Mouse (Mus musculus) liver, embryonic 14.5 days (tissue): ENCODE measurements at regions not wholly inside any gene's neighbourhood (a gene's known extent, or its start where the extent isn't known, plus 50 kb on each side); places are given as distances from the start of the nearest gene placed in this dataset.
A peak's percentile ranks its signal among the peaks of the same experiment; 100 is the strongest.

Source experiments
- ATAC-seq: fragments of 200-750 bp; cut with Nextera tagmentation; 2 replicates; pipeline ENCODE4 v1.8.0; 2017; ENCODE audit warnings: moderate number of reproducible peaks, mild to moderate bottlenecking, moderate library complexity; ENCODE audit not compliant: insufficient read depth
- DNase-seq, 3 experiments: peaks; one replicate each; pipeline ENCODE4 v3.0.0-alpha.2; 2012 to 2013; ENCODE audit warnings: low read depth in 3 of 3, low spot score in 3 of 3
- H3K27ac ChIP-seq: fragments of 300-500 bp; sonication (generic); 2 replicates; pipeline ENCODE4 v1.5.1; 2014; ENCODE audit warnings: moderate library complexity, mild to moderate bottlenecking, control low read depth, inconsistent platforms
- H3K27me3 ChIP-seq: fragments of 300-500 bp; sonication (generic); 2 replicates; pipeline ENCODE4 v1.6.1; 2014; ENCODE audit warnings: mild to moderate bottlenecking, low read length, moderate library complexity; ENCODE audit not compliant: control insufficient read depth, insufficient read depth
- H3K36me3 ChIP-seq: fragments of 300-500 bp; sonication (generic); replicated peaks from 2 replicates; pipeline ENCODE4 v1.6.1; 2014; ENCODE audit warnings: low read depth; ENCODE audit not compliant: control insufficient read depth, insufficient read depth
- H3K4me1 ChIP-seq, 2 experiments: fragments of 200-500 bp in 1 of 2; fragments of 300-500 bp in 1 of 2; sonication (generic) in 1 of 2; replicated peaks; 2 replicates each; pipeline ENCODE4 v1.6.1; 2012 to 2014; ENCODE audit warnings: antibody characterized with exemption in 1 of 2, inconsistent platforms in 1 of 2, low read length in 1 of 2; ENCODE audit not compliant: control insufficient read depth in 2 of 2, insufficient read depth in 2 of 2
- H3K4me2 ChIP-seq: fragments of 300-500 bp; sonication (generic); 2 replicates; pipeline ENCODE4 v1.6.1; 2014; ENCODE audit warnings: low read depth, mild to moderate bottlenecking, control low read depth, moderate library complexity
- H3K4me3 ChIP-seq, 2 experiments: fragments of 200-500 bp in 1 of 2; fragments of 300-500 bp in 1 of 2; sonication (generic) in 1 of 2; 2 replicates each; pipeline ENCODE4 v1.5.1; 2012 to 2014; ENCODE audit warnings: low read depth in 2 of 2, low read length in 2 of 2, mild to moderate bottlenecking in 2 of 2, control low read depth in 1 of 2, inconsistent platforms in 1 of 2, moderate library complexity in 1 of 2; ENCODE audit not compliant: insufficient read depth in 1 of 2
- H3K9ac ChIP-seq: fragments of 300-500 bp; sonication (generic); replicated peaks from 2 replicates; pipeline ENCODE4 v1.6.1; 2014; ENCODE audit warnings: mild to moderate bottlenecking, control low read depth, moderate library complexity
- H3K9me3 ChIP-seq: fragments of 300-500 bp; sonication (generic); 2 replicates; pipeline ENCODE4 v1.6.1; 2016; ENCODE audit warnings: low read length, mixed read lengths; ENCODE audit not compliant: control insufficient read depth
- CTCF ChIP-seq: IDR thresholded peaks from 2 replicates; pipeline ENCODE4 v1.5.1; 2016; ENCODE audit warnings: antibody characterized with exemption, low read depth, control low read depth
- EP300 ChIP-seq: IDR thresholded peaks from 2 replicates; pipeline ENCODE4 v1.6.1; 2016; ENCODE audit warnings: antibody characterized with exemption, low read depth
- WGBS: fragments of 180-500 bp; shearing (Covaris S2); extraction: QIAGEN DNeasy Blood & Tissue Kit; methylation state at CpG from one replicate; pipeline ENCODE4 v1.1.7; 2014; ENCODE audit not compliant: insufficient replicate concordance; 5-methylcytosine and 5-hydroxymethylcytosine counted together

GRCm38 (mm10) chr14:60506296-60506695 lies 127.5 kb upstream of the Spata13 start:
- H3K9me3 ChIP-seq: no peaks in the 10 kb centered on the region
- no peaks in the 10 kb centered on the region for H3K4me1 ChIP-seq
- no peak overlapping the region for H3K4me3 ChIP-seq
- H3K4me2 ChIP-seq: no peak overlapping the region
- ATAC-seq (no peak), DNase-seq (no peak)
- TF ChIP-seq CTCF (no peak), EP300 (no peak)
- H3K36me3 ChIP-seq: no peaks in the 10 kb centered on the region
- WGBS: 75% methylated on average over 12 of the region's 12 CpGs
- H3K27me3 ChIP-seq: no peaks in the 10 kb centered on the region
- H3K9ac ChIP-seq: no peak overlapping the region
- no peak overlapping the region for H3K27ac ChIP-seq

- H3K4me1 ChIP-seq: no peaks in the 10 kb centered on the region
- no peaks in the 10 kb centered on the region for H3K36me3 ChIP-seq
- no peak overlapping the region for H3K4me2 ChIP-seq
- DNase-seq: peak in 1 of 3 experiments; percentile 28
- H3K4me3 ChIP-seq: no peak overlapping the region
- H3K27me3 ChIP-seq: no peaks in the 10 kb centered on the region
- H3K9me3 ChIP-seq: no peaks in the 10 kb centered on the region
- H3K9ac ChIP-seq: no peak overlapping the region
- TF ChIP-seq CTCF (peak; percentile 46), EP300 (no peak)
- no peak for ATAC-seq
- WGBS: 21% methylated on average over 8 of the region's 8 CpGs
- no peak overlapping the region for H3K27ac ChIP-seq
Observed at GRCm38 (mm10) chr14:60513560-60513959, 120.2 kb upstream of the Spata13 start.

- H3K36me3 ChIP-seq: no peaks in the 10 kb centered on the region
- WGBS: 66% methylated on average over 12 of the region's 12 CpGs
- no peak for ATAC-seq
- no peaks in the 10 kb centered on the region for H3K27me3 ChIP-seq
- TF ChIP-seq CTCF (no peak), EP300 (no peak)
- no peaks in the 10 kb centered on the region for H3K9me3 ChIP-seq
- H3K4me1 ChIP-seq: no peaks in the 10 kb centered on the region
- no peak overlapping the region for H3K4me3 ChIP-seq
- no peak for DNase-seq
- H3K4me2 ChIP-seq: no peak overlapping the region
- no peak overlapping the region for H3K27ac ChIP-seq
- H3K9ac ChIP-seq: no peak overlapping the region
Observed at GRCm38 (mm10) chr14:60515094-60515786, 118.6 kb upstream of the Spata13 start.

- no peak for TF ChIP-seq CTCF
- TF ChIP-seq EP300: no peak
- DNase-seq (no peak), ATAC-seq (no peak)
- WGBS: 76% methylated on average over 11 of the region's 11 CpGs
- H3K27ac ChIP-seq: no peak overlapping the region
- H3K36me3 ChIP-seq: no peaks in the 10 kb centered on the region
- no peak overlapping the region for H3K4me2 ChIP-seq
- H3K27me3 ChIP-seq: no peaks in the 10 kb centered on the region
- no peaks in the 10 kb centered on the region for H3K4me1 ChIP-seq
- no peak overlapping the region for H3K4me3 ChIP-seq
- no peaks in the 10 kb centered on the region for H3K9me3 ChIP-seq
- H3K9ac ChIP-seq: no peak overlapping the region
Observed at GRCm38 (mm10) chr14:60517891-60518290, 115.9 kb upstream of the Spata13 start.

- H3K4me3 ChIP-seq: no peak overlapping the region
- H3K9ac ChIP-seq: no peak overlapping the region
- DNase-seq (no peak), ATAC-seq (no peak)
- H3K27ac ChIP-seq: no peak overlapping the region
- no peaks in the 10 kb centered on the region for H3K4me1 ChIP-seq
- no peaks in the 10 kb centered on the region for H3K9me3 ChIP-seq
- no peaks in the 10 kb centered on the region for H3K36me3 ChIP-seq
- H3K27me3 ChIP-seq: no peaks in the 10 kb centered on the region
- 26% methylated on average over 1 of the region's 1 CpGs for WGBS
- TF ChIP-seq CTCF: no peak
- TF ChIP-seq EP300: no peak
- H3K4me2 ChIP-seq: no peak overlapping the region
Observed at GRCm38 (mm10) chr14:60523010-60523409, 110.8 kb upstream of the Spata13 start.
